Mouse (Mus musculus) kidney, adult 2 months (tissue): ENCODE data around the gene Txk.

ENCODE experiments used
- CTCF ChIP-seq: fragments of 200-500 bp; conservative IDR thresholded peaks from 2 replicates; pipeline ENCODE4 v1.5.1; 2011; ENCODE audit warnings: low read depth, mild to moderate bottlenecking, control low read depth, low read length, moderate library complexity, mixed read lengths; ENCODE audit not compliant: insufficient read depth, insufficient read length
- POLR2A ChIP-seq: fragments of 200-500 bp; IDR thresholded peaks from one replicate; pipeline ENCODE4 v1.6.1; 2011; ENCODE audit warnings: low read depth, low read length, control low read depth

- no peak for TF ChIP-seq CTCF
- no peak for TF ChIP-seq POLR2A
Observed at GRCm38 (mm10) chr5:72769841-72770240, 17.3 kb upstream of the Txk start.
